Mouse (Mus musculus) thymus, adult 2 months (tissue): ENCODE results near the gene Wdr78.

Experiments
- CTCF ChIP-seq: fragments of 200-500 bp; IDR thresholded peaks from 2 replicates; pipeline ENCODE4 v1.5.1; 2012; ENCODE audit warnings: mild to moderate bottlenecking, control low read depth, low read length, moderate library complexity, borderline replicate concordance; ENCODE audit not compliant: control insufficient read depth, poor library complexity, insufficient read depth; ENCODE audit errors: extremely low read depth
- POLR2A ChIP-seq: fragments of 200-500 bp; IDR thresholded peaks from 2 replicates; pipeline ENCODE4 v1.6.1; 2012; ENCODE audit warnings: mild to moderate bottlenecking, low read length, control low read depth, moderate library complexity; ENCODE audit not compliant: control insufficient read depth, poor library complexity, insufficient read depth; ENCODE audit errors: extremely low read depth

GRCm38 (mm10) chr4:103056909-103057308 is 57.4 kb downstream of the Wdr78 start:
- TF ChIP-seq POLR2A (no peak), CTCF (no peak)
